Mouse (Mus musculus): Measurements from ENCODE around the gene Arfrp1. TPM values are rescaled to one million over a fixed set of nuclear protein-coding genes. Genes with fewer than 3 reads are reported as not detected.

The Arfrp1 gene
- polyA plus RNA-seq, 1 experiment: 48.8 TPM

- TF ChIP-seq POLR2AphosphoS2 (IDR thresholded peaks at IDR 0.05; ENCODE audit: insufficient read length, low read depth): no peak
- TF ChIP-seq SRF (IDR thresholded peaks at IDR 0.05; ENCODE audit: control insufficient read depth, insufficient read length, low read depth): no peak
- no peak for TF ChIP-seq REST (IDR thresholded peaks at IDR 0.05; ENCODE audit: insufficient read depth, insufficient read length)
- no peak for TF ChIP-seq MYOG (IDR thresholded peaks at IDR 0.05; ENCODE audit: control insufficient read depth in 1 of 3, insufficient read depth in 1 of 3, insufficient read length in 2 of 3, low read depth in 2 of 3)
- no peak for TF ChIP-seq TCF3 (IDR thresholded peaks at IDR 0.05; ENCODE audit: insufficient read length, low read depth)
- TF ChIP-seq POLR2A (IDR thresholded peaks at IDR 0.05; ENCODE audit: insufficient read length, low read depth): no peak
- TF ChIP-seq E2F4 (IDR thresholded peaks at IDR 0.05; ENCODE audit: insufficient read depth): no peak
- TF ChIP-seq USF1 (IDR thresholded peaks at IDR 0.05; ENCODE audit: low read depth): no peak
- no peak for TF ChIP-seq TCF12 (IDR thresholded peaks at IDR 0.05; ENCODE audit: insufficient read depth, poor library complexity, severe bottlenecking)
- no peak for TF ChIP-seq MAX (IDR thresholded peaks at IDR 0.05; ENCODE audit: low read depth)
- no peak for TF ChIP-seq MYOD1 (IDR thresholded peaks at IDR 0.05; ENCODE audit: control insufficient read depth in 1 of 3, insufficient read length in 2 of 3, low read depth in 2 of 3)
- TF ChIP-seq CEBPB (IDR thresholded peaks at IDR 0.05; ENCODE audit: insufficient read depth, poor library complexity, severe bottlenecking): no peak
- H3K27me3 ChIP-seq (ENCODE audit: control insufficient read depth, insufficient read depth, insufficient read length): no peaks in the 10 kb centered on the region
- no peak overlapping the region for H3ac ChIP-seq (ENCODE audit: control insufficient read depth, insufficient read length)
- no peaks in the 10 kb centered on the region for H3K79me2 ChIP-seq (ENCODE audit: control insufficient read depth, insufficient read depth)
- no peak overlapping the region for H3K4me3 ChIP-seq
- no peak overlapping the region for H3K4me2 ChIP-seq (ENCODE audit: low read depth)
- no peaks in the 10 kb centered on the region for H3K36me3 ChIP-seq (ENCODE audit: control insufficient read depth, insufficient read depth)
Measured at GRCm38 (mm10) chr2:181403722-181404121, 38.5 kb upstream of the Arfrp1 start.

GRCm38 (mm10) chr2:181401497-181401896 is 36.3 kb upstream of the Arfrp1 start:
- TF ChIP-seq SRF (IDR thresholded peaks at IDR 0.05; ENCODE audit: control insufficient read depth, insufficient read length, low read depth) (no peak), MYOG (IDR thresholded peaks at IDR 0.05; ENCODE audit: control insufficient read depth in 1 of 3, insufficient read depth in 1 of 3, insufficient read length in 2 of 3, low read depth in 2 of 3) (no peak), MYOD1 (IDR thresholded peaks at IDR 0.05; ENCODE audit: control insufficient read depth in 1 of 3, insufficient read length in 2 of 3, low read depth in 2 of 3) (no peak), TCF3 (IDR thresholded peaks at IDR 0.05; ENCODE audit: insufficient read length, low read depth) (no peak), POLR2A (IDR thresholded peaks at IDR 0.05; ENCODE audit: insufficient read length, low read depth) (no peak), REST (IDR thresholded peaks at IDR 0.05; ENCODE audit: insufficient read depth, insufficient read length) (no peak), CEBPB (IDR thresholded peaks at IDR 0.05; ENCODE audit: insufficient read depth, poor library complexity, severe bottlenecking) (no peak), TCF12 (IDR thresholded peaks at IDR 0.05; ENCODE audit: insufficient read depth, poor library complexity, severe bottlenecking) (no peak), MAX (IDR thresholded peaks at IDR 0.05; ENCODE audit: low read depth) (no peak), E2F4 (IDR thresholded peaks at IDR 0.05; ENCODE audit: insufficient read depth) (no peak), USF1 (IDR thresholded peaks at IDR 0.05; ENCODE audit: low read depth) (no peak), POLR2AphosphoS2 (IDR thresholded peaks at IDR 0.05; ENCODE audit: insufficient read length, low read depth) (no peak)
- H3K36me3 ChIP-seq (ENCODE audit: control insufficient read depth, insufficient read depth): no peaks in the 10 kb centered on the region
- H3K4me2 ChIP-seq (ENCODE audit: low read depth): no peak overlapping the region
- no peaks in the 10 kb centered on the region for H3K27me3 ChIP-seq (ENCODE audit: control insufficient read depth, insufficient read depth, insufficient read length)
- no peak overlapping the region for H3ac ChIP-seq (ENCODE audit: control insufficient read depth, insufficient read length)
- H3K4me3 ChIP-seq: no peak overlapping the region
- H3K79me2 ChIP-seq (ENCODE audit: control insufficient read depth, insufficient read depth): no peaks in the 10 kb centered on the region

GRCm38 (mm10) chr2:181397207-181397761 is 32.1 kb upstream of the Arfrp1 start:
- Histone ChIP-seq H3K4me3 (no peak overlapping the region), H3ac (ENCODE audit: control insufficient read depth, insufficient read length) (no peak overlapping the region), H3K4me2 (ENCODE audit: low read depth) (no peak overlapping the region), H3K79me2 (ENCODE audit: control insufficient read depth, insufficient read depth) (no peaks in the 10 kb centered on the region), H3K27me3 (ENCODE audit: control insufficient read depth, insufficient read depth, insufficient read length) (no peaks in the 10 kb centered on the region), H3K36me3 (ENCODE audit: control insufficient read depth, insufficient read depth) (no peaks in the 10 kb centered on the region)
- TF ChIP-seq TCF12 (IDR thresholded peaks at IDR 0.05; ENCODE audit: insufficient read depth, poor library complexity, severe bottlenecking) (no peak), MAX (IDR thresholded peaks at IDR 0.05; ENCODE audit: low read depth) (no peak), MYOG (IDR thresholded peaks at IDR 0.05; ENCODE audit: control insufficient read depth in 1 of 3, insufficient read depth in 1 of 3, insufficient read length in 2 of 3, low read depth in 2 of 3) (no peak), REST (IDR thresholded peaks at IDR 0.05; ENCODE audit: insufficient read depth, insufficient read length) (no peak), USF1 (IDR thresholded peaks at IDR 0.05; ENCODE audit: low read depth) (no peak), CEBPB (IDR thresholded peaks at IDR 0.05; ENCODE audit: insufficient read depth, poor library complexity, severe bottlenecking) (no peak), MYOD1 (IDR thresholded peaks at IDR 0.05; ENCODE audit: control insufficient read depth in 1 of 3, insufficient read length in 2 of 3, low read depth in 2 of 3) (no peak), E2F4 (IDR thresholded peaks at IDR 0.05; ENCODE audit: insufficient read depth) (no peak), SRF (IDR thresholded peaks at IDR 0.05; ENCODE audit: control insufficient read depth, insufficient read length, low read depth) (no peak)

- TF ChIP-seq CEBPB (IDR thresholded peaks at IDR 0.05; ENCODE audit: insufficient read depth, poor library complexity, severe bottlenecking) (no peak), MYOG (IDR thresholded peaks at IDR 0.05; ENCODE audit: control insufficient read depth in 1 of 3, insufficient read depth in 1 of 3, insufficient read length in 2 of 3, low read depth in 2 of 3) (no peak), TCF3 (IDR thresholded peaks at IDR 0.05; ENCODE audit: insufficient read length, low read depth) (no peak), SRF (IDR thresholded peaks at IDR 0.05; ENCODE audit: control insufficient read depth, insufficient read length, low read depth) (no peak), POLR2A (IDR thresholded peaks at IDR 0.05; ENCODE audit: insufficient read length, low read depth) (no peak), REST (IDR thresholded peaks at IDR 0.05; ENCODE audit: insufficient read depth, insufficient read length) (no peak), MYOD1 (IDR thresholded peaks at IDR 0.05; ENCODE audit: control insufficient read depth in 1 of 3, insufficient read length in 2 of 3, low read depth in 2 of 3) (no peak), USF1 (IDR thresholded peaks at IDR 0.05; ENCODE audit: low read depth) (no peak), MAX (IDR thresholded peaks at IDR 0.05; ENCODE audit: low read depth) (no peak)
- Histone ChIP-seq H3K27me3 (ENCODE audit: control insufficient read depth, insufficient read depth, insufficient read length) (no peaks in the 10 kb centered on the region), H3ac (ENCODE audit: control insufficient read depth, insufficient read length) (no peak overlapping the region), H3K4me3 (no peak overlapping the region), H3K4me2 (ENCODE audit: low read depth) (no peak overlapping the region), H3K79me2 (ENCODE audit: control insufficient read depth, insufficient read depth) (no peaks in the 10 kb centered on the region), H3K36me3 (ENCODE audit: control insufficient read depth, insufficient read depth) (no peaks in the 10 kb centered on the region)
Measured at GRCm38 (mm10) chr2:181394086-181394485, 28.9 kb upstream of the Arfrp1 start.
